Mouse (Mus musculus): ENCODE data around the gene Creg2. TPM values are rescaled to one million over a fixed set of nuclear protein-coding genes. Genes with fewer than 3 reads are reported as not detected.

The Creg2 gene
- total and polyA plus RNA-seq, 2 experiments: not detected

DNA sequence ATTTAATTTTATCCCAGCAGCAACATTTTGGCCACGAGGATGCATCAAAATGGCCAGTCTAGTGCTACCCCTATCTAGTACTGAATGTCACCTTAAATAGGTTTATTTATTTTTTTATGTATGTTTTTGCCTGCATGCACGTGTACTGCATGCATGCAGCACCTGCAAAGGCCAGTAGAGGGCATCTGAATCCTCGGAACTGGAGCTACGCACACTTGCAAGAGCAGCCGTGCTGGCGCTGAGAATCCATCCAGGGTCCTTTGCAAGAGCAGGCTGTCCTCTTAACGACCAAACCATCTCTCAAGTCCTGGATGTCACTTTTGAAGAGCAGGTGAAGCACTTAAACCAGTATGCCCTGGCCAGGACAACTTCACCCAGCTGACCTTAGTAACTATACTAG, 9.6 kb downstream of the Creg2 start:
- Histone ChIP-seq H3K27me3 (ENCODE audit: control insufficient read depth, insufficient read depth, low read length) (peaks cover 4% of the 10 kb centered on the region; the same call in 1 of the 2 replicates), H3K36me3 (ENCODE audit: control insufficient read depth, insufficient read depth, low read length) (no peaks in the 10 kb centered on the region), H3K9ac (ENCODE audit: low read depth, low read length) (no peak overlapping the region), H3K4me1 (ENCODE audit: control insufficient read depth, insufficient read depth, low read length) (no peaks in the 10 kb centered on the region), H3K79me2 (ENCODE audit: control insufficient read depth, insufficient read depth, low read length) (no peaks in the 10 kb centered on the region), H3K4me3 (ENCODE audit: insufficient read depth, low read depth, low read length) (no peak overlapping the region), H3K27ac (replicated peaks; ENCODE audit: insufficient read depth, low read depth, low read length) (no peak overlapping the region)
- DNase-seq (ENCODE audit: extremely low read depth, low read depth, low spot score): no peak
- TF ChIP-seq POLR2A (IDR thresholded peaks at IDR 0.05; ENCODE audit: extremely low read depth, insufficient read depth, low read length) (no peak), CTCF (IDR thresholded peaks at IDR 0.05; ENCODE audit: low read depth, low read length) (peak; percentile 24; the same call in 1 of the 2 replicates)
- WGBS: 88% methylated on average over 7 of the region's 7 CpGs

DNA sequence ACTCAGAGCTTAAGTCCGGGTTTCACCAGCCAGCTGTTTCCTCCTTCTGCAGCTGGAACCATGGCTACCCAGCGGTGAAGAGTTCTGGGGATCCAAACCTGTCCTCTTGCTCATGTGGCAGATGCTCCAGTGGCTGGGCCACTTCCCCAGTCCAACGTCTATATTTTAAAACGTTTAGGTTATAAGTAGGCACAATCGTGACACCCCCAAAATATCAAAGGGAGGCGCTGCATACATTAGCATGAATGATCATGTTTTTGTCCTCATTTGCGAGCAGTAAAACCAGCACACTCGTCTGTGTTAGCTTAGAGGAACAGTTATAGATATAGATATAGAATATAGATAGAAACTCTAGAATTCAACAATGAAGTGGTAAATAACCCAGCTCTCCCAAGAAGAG, 14.1 kb downstream of the Creg2 start:
- Histone ChIP-seq H3K27me3 (ENCODE audit: control insufficient read depth, insufficient read depth, low read length) (peaks cover 13% of the 10 kb centered on the region; the same call in 1 of the 2 replicates), H3K4me3 (ENCODE audit: insufficient read depth, low read depth, low read length) (no peak overlapping the region), H3K4me1 (ENCODE audit: control insufficient read depth, insufficient read depth, low read length) (no peaks in the 10 kb centered on the region), H3K36me3 (ENCODE audit: control insufficient read depth, insufficient read depth, low read length) (no peaks in the 10 kb centered on the region), H3K79me2 (ENCODE audit: control insufficient read depth, insufficient read depth, low read length) (no peaks in the 10 kb centered on the region), H3K27ac (replicated peaks; ENCODE audit: insufficient read depth, low read depth, low read length) (no peak overlapping the region), H3K9ac (ENCODE audit: low read depth, low read length) (no peak overlapping the region)
- TF ChIP-seq POLR2A (IDR thresholded peaks at IDR 0.05; ENCODE audit: extremely low read depth, insufficient read depth, low read length) (no peak), CTCF (IDR thresholded peaks at IDR 0.05; ENCODE audit: low read depth, low read length) (no peak)
- no peak for DNase-seq (ENCODE audit: extremely low read depth, low read depth, low spot score)
- WGBS: 65% methylated on average over 8 of the region's 8 CpGs

DNA sequence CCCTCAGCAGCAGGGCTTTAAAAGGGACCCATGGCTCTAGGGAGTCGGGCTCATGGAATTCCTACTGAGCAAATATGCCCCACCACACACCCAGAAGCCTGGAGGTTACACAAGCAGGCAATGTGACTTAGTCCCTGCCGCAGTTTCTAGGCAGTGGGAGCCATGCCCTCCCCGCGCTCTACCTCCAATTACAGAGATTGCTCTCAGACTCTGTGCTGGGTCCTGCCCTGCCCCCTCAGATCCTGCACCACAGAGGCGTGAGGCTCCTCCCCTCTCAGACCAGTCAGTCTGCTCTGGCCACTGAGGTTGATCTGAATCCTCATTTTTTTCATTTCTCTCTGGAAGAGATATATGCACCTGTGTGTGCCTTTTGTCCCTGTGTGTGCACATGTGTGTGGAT, 14.6 kb downstream of the Creg2 start:
- Histone ChIP-seq H3K4me1 (ENCODE audit: control insufficient read depth, insufficient read depth, low read length) (no peaks in the 10 kb centered on the region), H3K36me3 (ENCODE audit: control insufficient read depth, insufficient read depth, low read length) (no peaks in the 10 kb centered on the region), H3K79me2 (ENCODE audit: control insufficient read depth, insufficient read depth, low read length) (no peaks in the 10 kb centered on the region), H3K4me3 (ENCODE audit: insufficient read depth, low read depth, low read length) (no peak overlapping the region), H3K9ac (ENCODE audit: low read depth, low read length) (no peak overlapping the region), H3K27ac (replicated peaks; ENCODE audit: insufficient read depth, low read depth, low read length) (no peak overlapping the region), H3K27me3 (ENCODE audit: control insufficient read depth, insufficient read depth, low read length) (peaks cover 13% of the 10 kb centered on the region; the same call in 1 of the 2 replicates)
- TF ChIP-seq POLR2A (IDR thresholded peaks at IDR 0.05; ENCODE audit: extremely low read depth, insufficient read depth, low read length): no peak
- no peak for DNase-seq (ENCODE audit: extremely low read depth, low read depth, low spot score)
- 12% methylated on average over 5 of the region's 5 CpGs for WGBS

- Histone ChIP-seq H3K9ac (ENCODE audit: low read depth, low read length) (no peak overlapping the region), H3K27me3 (ENCODE audit: control insufficient read depth, insufficient read depth, low read length) (peaks cover 13% of the 10 kb centered on the region; the same call in 1 of the 2 replicates), H3K27ac (replicated peaks; ENCODE audit: insufficient read depth, low read depth, low read length) (no peak overlapping the region), H3K4me3 (ENCODE audit: insufficient read depth, low read depth, low read length) (no peak overlapping the region), H3K36me3 (ENCODE audit: control insufficient read depth, insufficient read depth, low read length) (no peaks in the 10 kb centered on the region), H3K4me1 (ENCODE audit: control insufficient read depth, insufficient read depth, low read length) (no peaks in the 10 kb centered on the region), H3K79me2 (ENCODE audit: control insufficient read depth, insufficient read depth, low read length) (no peaks in the 10 kb centered on the region)
- DNase-seq (ENCODE audit: extremely low read depth, low read depth, low spot score): no peak
- TF ChIP-seq CTCF (IDR thresholded peaks at IDR 0.05; ENCODE audit: low read depth, low read length) (no peak), POLR2A (IDR thresholded peaks at IDR 0.05; ENCODE audit: extremely low read depth, insufficient read depth, low read length) (no peak)
- 50% methylated on average over 5 of the region's 5 CpGs for WGBS
Observed at GRCm38 (mm10) chr1:39636196-39636595, 15.1 kb downstream of the Creg2 start.

GRCm38 (mm10) chr1:39628606-39629005, 22.7 kb downstream of the Creg2 start:
- WGBS: 77% methylated on average over 9 of the region's 9 CpGs

GRCm38 (mm10) chr1:39625491-39625890, 25.8 kb downstream of the Creg2 start:
- no peak for DNase-seq (ENCODE audit: extremely low read depth, low read depth, low spot score)
- Histone ChIP-seq H3K27ac (replicated peaks; ENCODE audit: insufficient read depth, low read depth, low read length) (no peak overlapping the region), H3K27me3 (ENCODE audit: control insufficient read depth, insufficient read depth, low read length) (no peaks in the 10 kb centered on the region), H3K4me3 (ENCODE audit: insufficient read depth, low read depth, low read length) (no peak overlapping the region), H3K4me1 (ENCODE audit: control insufficient read depth, insufficient read depth, low read length) (no peaks in the 10 kb centered on the region), H3K36me3 (ENCODE audit: control insufficient read depth, insufficient read depth, low read length) (no peaks in the 10 kb centered on the region), H3K9ac (ENCODE audit: low read depth, low read length) (no peak overlapping the region), H3K79me2 (ENCODE audit: control insufficient read depth, insufficient read depth, low read length) (no peaks in the 10 kb centered on the region)
- TF ChIP-seq CTCF (IDR thresholded peaks at IDR 0.05; ENCODE audit: low read depth, low read length) (no peak), POLR2A (IDR thresholded peaks at IDR 0.05; ENCODE audit: extremely low read depth, insufficient read depth, low read length) (no peak)
- 70% methylated on average over 3 of the region's 3 CpGs for WGBS

More at GRCm38 (mm10) chr1:39628606-39629005, 22.7 kb downstream of the Creg2 start:
- no peaks in the 10 kb centered on the region for H3K36me3 ChIP-seq (ENCODE audit: control insufficient read depth, insufficient read depth, low read length)
- no peaks in the 10 kb centered on the region for H3K27me3 ChIP-seq (ENCODE audit: control insufficient read depth, insufficient read depth, low read length)
- no peak overlapping the region for H3K27ac ChIP-seq (replicated peaks; ENCODE audit: insufficient read depth, low read depth, low read length)
- no peak overlapping the region for H3K9ac ChIP-seq (ENCODE audit: low read depth, low read length)
- no peaks in the 10 kb centered on the region for H3K79me2 ChIP-seq (ENCODE audit: control insufficient read depth, insufficient read depth, low read length)
- TF ChIP-seq CTCF (IDR thresholded peaks at IDR 0.05; ENCODE audit: low read depth, low read length) (no peak), POLR2A (IDR thresholded peaks at IDR 0.05; ENCODE audit: extremely low read depth, insufficient read depth, low read length) (no peak)
- H3K4me1 ChIP-seq (ENCODE audit: control insufficient read depth, insufficient read depth, low read length): no peaks in the 10 kb centered on the region
- no peak overlapping the region for H3K4me3 ChIP-seq (ENCODE audit: insufficient read depth, low read depth, low read length)
- no peak for DNase-seq (ENCODE audit: extremely low read depth, low read depth, low spot score)
